Comparison of ENCODE assay signal across 7 mouse cellular contexts in genomic region chr7:30599933-30600353, GRCm38 (mm10). TPM values are rescaled to one million over a fixed set of nuclear protein-coding genes. Genes with fewer than 3 reads are reported as not detected.
DNase-seq lines count a peak whose midpoint lies in the region; ATAC-seq and TF ChIP-seq lines count a peak whose summit lies in the region.

No protein-coding gene starts in this region.

- peak overlapping the region; percentile 39 for H3K4me3 ChIP-seq in erythroblast, embryonic 14.5 days (replicated peaks)
- peak overlapping the region; percentile 19 for H3K4me3 ChIP-seq in heart, embryonic 10.5 days
- H3K4me3 ChIP-seq in kidney, embryonic 14.5 days (ENCODE audit: low read length), result no peak overlapping the region
- H3K4me3 ChIP-seq in limb, embryonic 13.5 days, result no peak overlapping the region
- H3K4me3 ChIP-seq in midbrain, embryonic 15.5 days, result peak overlapping the region; percentile 16

- WGBS in heart, embryonic 10.5 days, result 2% methylated on average over 16 of the region's 16 CpGs
- 2% methylated on average over 16 of the region's 16 CpGs for WGBS in kidney, embryonic 14.5 days
- WGBS in limb, embryonic 13.5 days, result 2% methylated on average over 16 of the region's 16 CpGs
- WGBS in midbrain, embryonic 15.5 days, result 1% methylated on average over 16 of the region's 16 CpGs

- no peaks in the 10 kb centered on the region for H3K36me3 ChIP-seq in erythroblast, embryonic 14.5 days (ENCODE audit: control insufficient read depth)
- no peaks in the 10 kb centered on the region for H3K36me3 ChIP-seq in heart, embryonic 10.5 days
- H3K36me3 ChIP-seq in kidney, embryonic 14.5 days (ENCODE audit: control insufficient read depth, insufficient read depth, low read length), result no peaks in the 10 kb centered on the region
- no peaks in the 10 kb centered on the region for H3K36me3 ChIP-seq in limb, embryonic 13.5 days
- no peaks in the 10 kb centered on the region for H3K36me3 ChIP-seq in midbrain, embryonic 15.5 days (replicated peaks)

- no peaks in the 10 kb centered on the region for H3K9me3 ChIP-seq in erythroblast, embryonic 14.5 days (ENCODE audit: control insufficient read depth, low read length)
- no peaks in the 10 kb centered on the region for H3K9me3 ChIP-seq in heart, embryonic 10.5 days
- no peaks in the 10 kb centered on the region for H3K9me3 ChIP-seq in kidney, embryonic 14.5 days (ENCODE audit: control insufficient read depth, low read length)
- H3K9me3 ChIP-seq in limb, embryonic 13.5 days, result no peaks in the 10 kb centered on the region
- no peaks in the 10 kb centered on the region for H3K9me3 ChIP-seq in midbrain, embryonic 15.5 days

- peak; percentile 95 for ATAC-seq in kidney, embryonic 14.5 days (ENCODE audit: low FRiP score, low TSS enrichment)
- ATAC-seq in limb, embryonic 13.5 days (ENCODE audit: low FRiP score, low read depth), result peak; percentile 91
- ATAC-seq in midbrain, embryonic 15.5 days (replicated peaks), result peak; percentile 98

- no peak overlapping the region for H3K4me2 ChIP-seq in kidney, embryonic 14.5 days (replicated peaks; ENCODE audit: low read depth, low read length)
- no peak overlapping the region for H3K4me2 ChIP-seq in limb, embryonic 13.5 days (replicated peaks)
- peak overlapping the region; percentile 45 for H3K4me2 ChIP-seq in midbrain, embryonic 15.5 days

- no peak for TF ChIP-seq POLR2A in brain, embryonic 14.5 days (IDR thresholded peaks at IDR 0.05; ENCODE audit: borderline replicate concordance, extremely low read depth, insufficient read depth, insufficient read length, poor library complexity, severe bottlenecking)

- H3K4me1 ChIP-seq in erythroblast, embryonic 14.5 days (ENCODE audit: control insufficient read depth), result peaks cover 20% of the 10 kb centered on the region
- H3K4me1 ChIP-seq in heart, embryonic 10.5 days, result peaks cover 18% of the 10 kb centered on the region
- 0 out of 2 replicates have a peak, but pooled peaks cover 3% of the 10 kb centered on the region for H3K4me1 ChIP-seq in kidney, embryonic 14.5 days (ENCODE audit: control insufficient read depth, insufficient read depth, low read length)
- H3K4me1 ChIP-seq in limb, embryonic 13.5 days, result no peaks in the 10 kb centered on the region
- H3K4me1 ChIP-seq in midbrain, embryonic 15.5 days, result peaks cover 13% of the 10 kb centered on the region

- no peak overlapping the region for H3K27ac ChIP-seq in heart, embryonic 10.5 days
- H3K27ac ChIP-seq in kidney, embryonic 14.5 days (ENCODE audit: low read depth, low read length), result no peak overlapping the region
- H3K27ac ChIP-seq in limb, embryonic 13.5 days, result no peak overlapping the region
- H3K27ac ChIP-seq in midbrain, embryonic 15.5 days, result peak overlapping the region; percentile 13; the same call in 1 of the 2 replicates

- no peak for TF ChIP-seq CTCF in brain, embryonic 14.5 days (IDR thresholded peaks at IDR 0.05; ENCODE audit: borderline replicate concordance, extremely low read depth, insufficient read depth, insufficient read length)

- H3K9ac ChIP-seq in kidney, embryonic 14.5 days (ENCODE audit: low read depth, low read length), result no peak overlapping the region
- no peak overlapping the region for H3K9ac ChIP-seq in limb, embryonic 13.5 days
- H3K9ac ChIP-seq in midbrain, embryonic 15.5 days, result no peak overlapping the region

- peaks cover 9% of the 10 kb centered on the region for H3K27me3 ChIP-seq in erythroblast, embryonic 14.5 days (ENCODE audit: control insufficient read depth)
- peaks cover 4% of the 10 kb centered on the region; the same call in 1 of the 2 replicates for H3K27me3 ChIP-seq in heart, embryonic 10.5 days (ENCODE audit: insufficient read depth, poor library complexity, severe bottlenecking)
- no peaks in the 10 kb centered on the region for H3K27me3 ChIP-seq in kidney, embryonic 14.5 days (ENCODE audit: control insufficient read depth, insufficient read depth, low read length)
- H3K27me3 ChIP-seq in limb, embryonic 13.5 days, result 0 out of 2 replicates have a peak, but pooled peaks cover under 1% of the 10 kb centered on the region
- no peaks in the 10 kb centered on the region for H3K27me3 ChIP-seq in midbrain, embryonic 15.5 days (replicated peaks)

- peak; percentile 99 for DNase-seq in brain, embryonic 14.5 days (ENCODE audit: low read depth)
- peak; percentile 97 for DNase-seq in heart, embryonic 10.5 days (ENCODE audit: low spot score)
- DNase-seq in spleen, postnatal 10 days (ENCODE audit: low spot score in 2 of 2), result peak; percentile 53 to 86

RNA-seq across cellular contexts. Expression of gene Zbtb32, which starts 1.2 kb away (rescaled TPM):
- 0.37 and 0.47 TPM in 2 replicates for polyA plus RNA-seq in brain, embryonic 14.5 days (2012; rRNA removed)
- 0.07 and 0.20 TPM in 2 replicates for polyA plus RNA-seq in erythroblast, embryonic 14.5 days (2012)
- 0.19 and 0.27 TPM in 2 replicates for polyA plus RNA-seq in heart, embryonic 10.5 days (2016; fragmentation: Nextera tagmentation; extraction: Ambion mirVana)
- polyA plus RNA-seq in kidney, embryonic 14.5 days (2014; fragmentation: Nextera tagmentation; extraction: Ambion mirVana), result 0.21 and 0.22 TPM in 2 replicates
- polyA plus RNA-seq in limb, embryonic 13.5 days (2015; fragmentation: Nextera tagmentation; extraction: Ambion mirVana), result 0.23 and 0.60 TPM in 2 replicates
- 0.36 and 0.41 TPM in 2 replicates for polyA plus RNA-seq in midbrain, embryonic 15.5 days (2015; fragmentation: Nextera tagmentation; extraction: Ambion mirVana)

RNA-seq across cellular contexts. Expression of gene Kmt2b, which starts 11.4 kb away (rescaled TPM):
- polyA plus RNA-seq in brain, embryonic 14.5 days (2012; rRNA removed), result 69.7 and 72.2 TPM in 2 replicates
- polyA plus RNA-seq in erythroblast, embryonic 14.5 days (2012), result 5.2 and 6.8 TPM in 2 replicates
- 5.6 and 8.3 TPM in 2 replicates for polyA plus RNA-seq in heart, embryonic 10.5 days (2016; fragmentation: Nextera tagmentation; extraction: Ambion mirVana)
- 12.3 and 13.6 TPM in 2 replicates for polyA plus RNA-seq in kidney, embryonic 14.5 days (2014; fragmentation: Nextera tagmentation; extraction: Ambion mirVana)
- polyA plus RNA-seq in limb, embryonic 13.5 days (2015; fragmentation: Nextera tagmentation; extraction: Ambion mirVana), result 11.0 and 12.6 TPM in 2 replicates
- polyA plus RNA-seq in midbrain, embryonic 15.5 days (2015; fragmentation: Nextera tagmentation; extraction: Ambion mirVana), result 12.1 and 12.3 TPM in 2 replicates

RNA-seq across cellular contexts. Expression of gene Upk1a, which starts 12.7 kb away (rescaled TPM):
- 2.7 and 3.9 TPM in 2 replicates for polyA plus RNA-seq in brain, embryonic 14.5 days (2012; rRNA removed)
- polyA plus RNA-seq in erythroblast, embryonic 14.5 days (2012), result 0.10 and 0.14 TPM in 2 replicates
- 1.8 and 2.7 TPM in 2 replicates for polyA plus RNA-seq in heart, embryonic 10.5 days (2016; fragmentation: Nextera tagmentation; extraction: Ambion mirVana)
- 2.2 and 2.3 TPM in 2 replicates for polyA plus RNA-seq in kidney, embryonic 14.5 days (2014; fragmentation: Nextera tagmentation; extraction: Ambion mirVana)
- polyA plus RNA-seq in limb, embryonic 13.5 days (2015; fragmentation: Nextera tagmentation; extraction: Ambion mirVana), result 1.5 and 1.7 TPM in 2 replicates
- polyA plus RNA-seq in midbrain, embryonic 15.5 days (2015; fragmentation: Nextera tagmentation; extraction: Ambion mirVana), result 0.51 and 0.58 TPM in 2 replicates

RNA-seq across cellular contexts. Expression of gene Cox6b1, which starts 26.0 kb away (rescaled TPM):
- polyA plus RNA-seq in brain, embryonic 14.5 days (2012; rRNA removed), result 823 and 962 TPM in 2 replicates
- polyA plus RNA-seq in erythroblast, embryonic 14.5 days (2012), result 15.7 and 23.9 TPM in 2 replicates
- polyA plus RNA-seq in heart, embryonic 10.5 days (2016; fragmentation: Nextera tagmentation; extraction: Ambion mirVana), result 1,107 and 1,574 TPM in 2 replicates
- polyA plus RNA-seq in kidney, embryonic 14.5 days (2014; fragmentation: Nextera tagmentation; extraction: Ambion mirVana), result 961 and 1,287 TPM in 2 replicates
- polyA plus RNA-seq in limb, embryonic 13.5 days (2015; fragmentation: Nextera tagmentation; extraction: Ambion mirVana), result 766 and 797 TPM in 2 replicates
- polyA plus RNA-seq in midbrain, embryonic 15.5 days (2015; fragmentation: Nextera tagmentation; extraction: Ambion mirVana), result 1,061 and 1,083 TPM in 2 replicates

RNA-seq across cellular contexts. Expression of gene Igflr1, which starts 34.7 kb away (rescaled TPM):
- polyA plus RNA-seq in brain, embryonic 14.5 days (2012; rRNA removed), result 6.5 and 8.7 TPM in 2 replicates
- 0.61 and 1.5 TPM in 2 replicates for polyA plus RNA-seq in erythroblast, embryonic 14.5 days (2012)
- 2.6 and 4.1 TPM in 2 replicates for polyA plus RNA-seq in heart, embryonic 10.5 days (2016; fragmentation: Nextera tagmentation; extraction: Ambion mirVana)
- 2.9 and 3.7 TPM in 2 replicates for polyA plus RNA-seq in kidney, embryonic 14.5 days (2014; fragmentation: Nextera tagmentation; extraction: Ambion mirVana)
- 3.2 and 4.9 TPM in 2 replicates for polyA plus RNA-seq in limb, embryonic 13.5 days (2015; fragmentation: Nextera tagmentation; extraction: Ambion mirVana)
- 8.0 and 8.1 TPM in 2 replicates for polyA plus RNA-seq in midbrain, embryonic 15.5 days (2015; fragmentation: Nextera tagmentation; extraction: Ambion mirVana)

Comparison
In these comparisons a context has a peak if more than half of its experiments do, and no peak if none do; other contexts are left out.
1. H3K4me3 ChIP-seq: peak in erythroblast, embryonic 14.5 days (single experiment), heart, embryonic 10.5 days (single experiment) and midbrain, embryonic 15.5 days (single experiment); none in kidney, embryonic 14.5 days (single experiment) and limb, embryonic 13.5 days (single experiment).
2. Peak in every context shown above with its lines, with median percentiles within 50 percentile points of each other: DNase-seq and ATAC-seq.